In genomic region chr14:62389064-62389728, GRCm38 (mm10) we compare ENCODE assay signal across 8 mouse cellular contexts.
A peak's percentile ranks its signal among the peaks of the same experiment; 100 is the strongest.
DNase-seq lines count a peak whose midpoint lies in the region.

No protein-coding gene starts in this region.

- peak; percentile 5 for DNase-seq in embryo, embryonic 10.5 days (ENCODE audit: low spot score)
- no peak for DNase-seq in embryo, embryonic 9.5 days (ENCODE audit: extremely low spot score)
- DNase-seq in Muller cell, postnatal 12 days (ENCODE audit: inconsistent ontology term): peak; percentile 48
- DNase-seq in frontal cortex, postnatal 14 days (ENCODE audit: low spot score in 2 of 2): peak; percentile 40 to 53
- peak; percentile 55 for DNase-seq in left cerebral cortex, postnatal 4 days
- DNase-seq in thymus, postnatal 25 days: peak; percentile 12
- DNase-seq in yolk sac, embryonic 10.5 days (ENCODE audit: low spot score): no peak
- no peak for DNase-seq in spleen, adult 18-20 months

- intact Hi-C loops in left cerebral cortex, postnatal 4 days (cut with DNase I): no loop called here

Comparison
In these comparisons a context has a peak if more than half of its experiments do, and no peak if none do; other contexts are left out.
1. DNase-seq: peak in embryo, embryonic 10.5 days (single experiment), Muller cell, postnatal 12 days (single experiment), frontal cortex, postnatal 14 days (2 of 2), left cerebral cortex, postnatal 4 days (single experiment) and thymus, postnatal 25 days (single experiment); none in embryo, embryonic 9.5 days (single experiment), yolk sac, embryonic 10.5 days (single experiment) and spleen, adult 18-20 months (0 of 2).